Mouse (Mus musculus) forelimb bud, embryonic 11.5 days (tissue): Measurements from ENCODE around the gene Whrn.
A peak's percentile ranks its signal among the peaks of the same experiment; 100 is the strongest.

ENCODE experiments used
- DNase-seq: peaks from one replicate; pipeline ENCODE4 v3.0.0-alpha.2; 2012; ENCODE audit warnings: low read depth, low spot score

Gene Whrn

DNA sequence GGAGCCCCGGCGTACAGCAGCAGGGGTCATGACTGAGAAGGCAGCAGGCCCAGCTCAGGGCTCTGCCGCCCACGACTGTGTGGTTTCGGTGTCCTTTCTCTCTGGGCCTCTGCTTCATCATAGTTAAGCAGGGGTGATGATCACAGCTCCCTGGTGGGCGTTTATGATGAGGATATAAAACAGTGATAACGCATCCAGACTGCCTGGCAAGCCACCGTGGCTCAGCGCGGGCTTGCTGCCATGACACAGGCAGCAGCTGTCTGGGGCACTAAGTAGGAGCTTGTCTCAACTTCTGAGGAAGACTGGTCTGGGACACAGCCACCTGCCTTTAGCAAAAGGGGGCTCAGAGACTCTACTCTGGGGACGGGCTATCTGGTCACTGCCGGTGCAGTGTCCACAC, 112.3 kb downstream of the Whrn start:
- no peak for DNase-seq

DNA sequence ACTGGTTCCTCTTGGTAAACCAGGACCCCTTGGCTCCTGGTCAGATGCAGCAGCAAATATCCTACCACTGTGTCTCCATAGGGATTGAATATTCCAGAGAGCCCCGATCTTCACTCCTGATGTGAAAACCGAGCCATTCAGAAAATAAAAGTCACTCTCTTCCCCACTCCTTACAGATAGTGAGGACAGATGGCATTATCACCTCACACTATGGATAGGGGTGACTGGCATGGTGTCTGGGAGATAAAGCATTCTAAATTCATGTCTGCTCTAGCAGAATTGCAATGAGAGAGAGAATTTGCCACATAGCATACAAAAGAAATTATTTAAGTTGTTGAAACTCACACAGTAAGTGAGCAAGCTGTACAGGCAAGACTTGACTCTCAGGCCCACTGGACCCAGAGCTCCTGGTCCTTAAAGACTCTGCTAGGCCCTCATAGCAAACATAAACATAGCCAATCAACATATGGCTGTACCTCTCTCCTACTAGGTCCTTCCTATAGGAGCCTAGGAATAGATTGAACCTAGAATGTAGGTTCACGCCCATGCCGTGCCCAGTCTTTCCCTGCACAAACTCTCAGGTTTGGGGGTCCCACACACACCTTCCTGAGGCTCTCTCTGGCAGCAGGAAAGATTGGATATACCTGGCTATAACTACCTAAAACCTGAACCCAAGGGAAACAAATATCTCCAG, 113.0 kb downstream of the Whrn start:
- DNase-seq: no peak

DNA sequence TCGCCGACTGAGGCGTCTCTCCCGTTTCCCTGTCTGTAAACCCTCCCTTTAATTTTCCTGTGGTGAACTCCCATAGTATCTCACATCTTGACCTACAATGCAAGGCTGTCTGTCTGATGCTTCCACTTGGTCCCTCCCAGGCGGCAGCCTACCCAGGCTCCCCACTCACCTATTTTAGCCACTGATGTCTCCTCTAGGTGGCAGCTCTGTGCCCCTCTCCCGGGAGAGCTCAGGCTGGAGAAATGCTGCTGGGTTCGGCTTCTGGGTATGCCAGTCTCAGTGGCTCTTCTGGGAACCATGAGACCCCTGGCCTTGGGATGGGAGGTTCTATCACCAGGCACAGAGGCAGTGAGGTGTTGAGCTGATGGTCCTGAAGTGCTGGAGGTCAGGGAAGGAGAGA, 118.3 kb downstream of the Whrn start:
- DNase-seq: no peak

DNA sequence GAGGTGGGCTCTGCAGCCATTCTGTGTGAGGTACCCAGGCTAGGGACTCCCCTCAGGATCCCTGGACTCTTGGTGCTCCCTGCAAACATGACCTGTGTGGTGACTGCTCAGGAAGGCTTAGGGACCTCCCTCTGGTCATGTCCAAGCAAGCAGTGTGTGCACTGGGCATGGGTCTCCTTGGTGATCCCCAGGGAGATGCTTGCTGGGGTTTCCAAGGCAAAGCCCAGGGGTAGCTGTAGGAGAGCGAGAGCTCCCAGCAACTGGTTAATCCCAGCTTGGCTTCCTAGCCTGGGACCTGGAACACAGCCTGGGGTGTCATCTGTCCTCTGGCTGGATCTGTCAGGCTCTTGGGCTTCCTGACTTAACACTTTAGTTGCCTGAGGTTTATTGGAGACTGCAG, 120.4 kb downstream of the Whrn start:
- DNase-seq: no peak

DNA sequence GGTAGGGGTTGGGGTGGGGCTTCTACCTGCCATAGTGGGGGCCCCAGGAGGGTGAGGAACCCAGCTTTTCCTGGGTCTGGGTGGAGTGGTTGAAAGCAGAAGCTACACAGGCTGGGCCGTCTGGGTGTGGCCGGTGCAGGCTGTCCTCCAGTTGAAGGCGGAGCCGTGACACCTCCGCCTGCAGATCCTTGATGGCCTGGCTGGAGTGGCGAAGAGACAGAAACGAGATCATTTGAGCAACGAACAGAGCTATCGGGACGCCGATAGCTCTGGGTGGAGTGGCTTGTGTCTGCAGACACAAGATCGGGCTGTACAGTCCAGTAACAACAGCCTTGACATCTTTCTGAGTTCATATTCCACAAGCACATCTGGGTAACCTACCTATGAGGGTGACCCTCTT, 121.5 kb downstream of the Whrn start:
- DNase-seq: no peak

DNA sequence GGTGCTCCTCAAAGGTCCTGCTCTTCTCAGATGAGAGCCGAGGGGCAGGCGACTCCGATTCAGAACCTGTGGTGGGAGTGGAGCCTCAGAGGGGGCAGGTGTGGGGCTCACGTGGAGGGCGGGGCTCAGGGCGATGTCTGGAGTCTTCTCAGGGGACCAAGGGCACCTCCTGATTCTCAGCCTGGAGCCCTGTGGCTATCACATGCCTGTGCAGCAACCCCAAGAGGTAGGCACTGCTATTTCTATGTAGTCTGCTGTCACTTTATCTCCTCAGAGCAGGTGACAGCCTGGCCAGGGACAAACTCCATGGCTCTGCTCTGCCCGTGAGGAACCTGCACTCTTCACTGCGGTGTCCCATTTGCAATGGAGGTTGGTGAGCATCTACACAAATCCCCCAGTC, 122.4 kb downstream of the Whrn start:
- no peak for DNase-seq

DNA sequence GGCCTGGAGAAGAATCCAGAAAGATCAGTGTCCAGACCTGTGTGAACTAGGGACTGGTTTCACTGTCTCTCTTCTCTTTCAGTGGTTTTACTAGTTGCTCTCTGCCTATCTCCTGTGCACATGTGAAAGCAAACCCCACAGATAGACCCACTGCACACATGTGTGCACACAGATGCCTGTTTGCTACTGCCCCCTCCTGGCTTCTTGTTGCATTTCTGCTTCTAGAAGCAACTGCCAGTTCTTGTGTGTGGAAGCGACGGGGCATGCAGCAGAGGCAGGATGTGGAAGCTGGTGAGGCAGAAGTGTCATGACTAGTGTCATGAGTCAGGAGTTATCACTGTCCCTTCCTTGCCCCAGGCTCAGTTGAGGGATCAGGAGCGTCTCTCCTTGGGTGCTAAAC, 123.9 kb downstream of the Whrn start:
- peak; percentile 24 for DNase-seq

DNA sequence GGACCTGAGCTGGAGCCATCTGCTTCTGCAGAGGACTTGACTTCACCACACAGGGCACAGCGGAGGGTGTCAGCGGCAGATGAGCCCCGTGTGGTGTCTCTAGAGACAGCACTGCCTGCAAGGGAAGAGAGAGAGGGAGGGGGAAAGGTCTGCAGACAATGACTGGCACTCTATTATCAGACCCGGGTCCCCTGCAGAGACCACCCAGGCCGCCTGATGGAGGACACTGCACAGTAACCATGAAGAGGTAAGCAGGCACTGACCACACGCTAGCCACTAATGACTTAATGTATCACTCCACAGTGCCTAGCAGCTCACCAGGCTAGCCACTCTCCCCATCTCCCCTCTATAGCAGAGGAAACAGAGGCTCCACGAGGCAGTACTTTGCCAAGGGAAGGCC, 124.9 kb downstream of the Whrn start:
- no peak for DNase-seq

DNA sequence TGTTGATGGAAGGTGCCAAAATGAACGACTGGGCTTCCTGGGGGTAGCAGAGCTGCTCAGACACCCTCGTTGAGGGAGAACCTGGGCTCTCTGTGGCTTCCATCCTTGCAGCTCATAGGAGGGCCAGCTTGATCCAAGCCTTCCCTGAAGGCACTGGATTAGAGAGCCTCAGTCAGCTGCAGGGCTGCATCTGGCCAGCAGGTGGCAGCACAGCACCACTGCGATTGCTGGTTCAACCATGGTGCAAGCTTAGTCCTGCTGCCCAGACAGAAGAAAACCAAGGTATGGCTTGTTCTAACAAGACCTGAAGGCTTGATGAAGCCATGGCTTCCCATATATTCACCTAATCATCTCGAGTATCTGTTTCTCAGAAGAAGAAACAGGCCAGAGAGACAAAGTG, 127.2 kb downstream of the Whrn start:
- peak; percentile 78 for DNase-seq
